Mouse (Mus musculus): ENCODE measurements around the gene Eef1g. TPM values are rescaled to one million over a fixed set of nuclear protein-coding genes. Genes with fewer than 3 reads are reported as not detected.

Gene Eef1g
- polyA plus RNA-seq, 1 experiment from 2014 or later, result 366 TPM

DNA sequence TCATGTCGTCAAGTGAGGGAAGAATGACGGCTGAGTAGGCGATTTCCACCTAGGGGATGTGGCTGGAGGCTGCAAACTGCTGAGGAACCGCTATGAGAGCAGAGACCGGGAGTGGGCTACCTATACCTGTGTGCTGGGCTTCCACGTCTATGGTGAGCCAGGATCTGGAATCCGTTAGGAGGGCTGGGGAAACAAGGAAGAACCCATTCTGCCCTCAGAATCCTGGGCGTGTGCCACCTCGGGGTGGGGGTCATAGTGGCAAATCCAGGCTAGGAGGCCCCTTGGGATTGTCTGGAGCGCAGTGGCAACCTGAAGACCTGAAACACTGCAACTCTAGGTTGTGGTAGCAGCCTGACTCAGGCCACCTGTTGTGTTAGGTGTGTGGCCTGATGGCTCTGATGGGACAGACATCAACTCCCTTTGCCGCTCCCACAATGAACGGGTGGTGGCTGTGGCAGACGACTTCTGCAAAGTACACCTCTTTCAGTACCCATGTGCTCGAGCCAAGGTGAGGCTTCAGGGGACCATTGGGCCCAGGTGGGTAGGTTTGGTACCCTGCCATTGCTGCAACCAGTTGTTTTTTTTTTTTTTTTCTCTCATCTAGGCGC lies 26.2 kb upstream of the Eef1g start:
- Histone ChIP-seq H3K36me3 (ENCODE audit: inconsistent target) (peaks cover 20% of the 10 kb centered on the region; the same call in 1 of the 2 replicates), H3K4me3 (ENCODE audit: inconsistent target) (no peak overlapping the region), H3K79me2 (ENCODE audit: inconsistent target) (peaks cover 35% of the 10 kb centered on the region), H3K27ac (no peak overlapping the region)
- WGBS (ENCODE audit: missing documents), result 92% methylated on average over 15 of the region's 15 CpGs

DNA sequence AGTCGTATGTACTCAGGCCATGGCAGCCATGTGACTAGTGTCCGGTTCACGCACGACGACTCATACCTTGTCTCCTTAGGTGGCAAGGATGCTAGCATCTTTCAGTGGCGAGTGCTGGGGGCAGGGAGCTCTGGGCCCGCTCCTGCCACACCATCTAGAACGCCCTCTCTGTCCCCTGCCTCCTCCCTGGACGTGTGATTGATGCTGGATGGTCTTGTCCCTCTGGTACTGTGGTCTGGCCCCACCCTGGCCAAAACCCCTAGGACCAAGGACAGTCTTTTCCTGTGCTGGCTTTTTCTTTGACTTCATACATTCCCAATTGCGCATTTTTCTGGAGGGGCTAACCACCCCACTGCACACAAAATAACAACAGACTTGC lies 25.7 kb upstream of the Eef1g start:
- peaks cover 25% of the 10 kb centered on the region; the same call in 1 of the 2 replicates for H3K36me3 ChIP-seq (ENCODE audit: inconsistent target)
- H3K27ac ChIP-seq, result peak overlapping the region; percentile 57
- 75% methylated on average over 10 of the region's 10 CpGs for WGBS (ENCODE audit: missing documents)
- H3K4me3 ChIP-seq (ENCODE audit: inconsistent target), result peak overlapping the region; percentile 62; the same call in 1 of the 2 replicates
- peaks cover 40% of the 10 kb centered on the region for H3K79me2 ChIP-seq (ENCODE audit: inconsistent target)

DNA sequence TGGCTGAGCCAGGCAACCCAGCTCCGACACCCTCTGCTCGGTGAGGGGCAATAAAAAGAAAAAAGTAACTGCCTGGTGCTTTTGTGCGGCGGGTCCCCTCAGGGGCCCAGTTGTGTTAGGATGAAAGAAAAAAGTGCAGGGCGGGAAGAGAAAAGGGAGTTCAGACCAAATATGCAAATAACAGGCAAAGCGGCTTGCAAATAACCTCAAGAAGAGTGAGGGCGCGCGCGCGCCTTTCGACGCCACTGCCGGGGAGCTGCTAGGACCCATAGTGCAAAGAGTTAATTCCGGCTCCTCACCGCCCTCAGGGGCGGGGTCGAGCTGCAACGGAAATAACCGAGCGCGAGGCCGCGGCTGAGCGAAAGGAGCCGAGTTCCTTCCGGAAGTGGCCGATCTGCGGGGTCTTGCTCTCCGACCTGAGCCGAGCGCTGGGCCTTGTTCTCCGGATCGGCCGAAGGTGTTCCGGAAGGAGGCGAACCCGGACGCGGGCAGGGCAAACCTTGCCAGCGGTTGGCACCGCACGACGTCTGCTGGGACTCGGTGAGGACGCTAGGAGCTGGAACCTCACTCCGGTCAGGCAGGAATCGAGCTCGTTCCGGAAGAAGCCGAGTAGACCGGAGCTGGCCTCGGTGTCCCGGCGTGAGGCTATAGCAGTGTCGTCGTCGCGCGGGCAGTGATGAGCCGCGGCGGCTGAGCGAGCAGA lies 25.2 kb upstream of the Eef1g start, which contains the start of gene Mta2:
Gene Mta2, plus strand, starts transcription at position 361 of the 703 bp plus-strand sequence.
- peak within 1 kb of the TSS; percentile 57 for H3K27ac ChIP-seq
- H3K36me3 ChIP-seq (ENCODE audit: inconsistent target), result peaks cover 24% of the 10 kb centered on the region; the same call in 1 of the 2 replicates
- H3K4me3 ChIP-seq (ENCODE audit: inconsistent target), result peak within 1 kb of the TSS; percentile 62
- WGBS (ENCODE audit: missing documents), result 3% methylated on average over 51 of the region's 64 CpGs
- H3K79me2 ChIP-seq (ENCODE audit: inconsistent target), result peaks cover 46% of the 10 kb centered on the region

DNA sequence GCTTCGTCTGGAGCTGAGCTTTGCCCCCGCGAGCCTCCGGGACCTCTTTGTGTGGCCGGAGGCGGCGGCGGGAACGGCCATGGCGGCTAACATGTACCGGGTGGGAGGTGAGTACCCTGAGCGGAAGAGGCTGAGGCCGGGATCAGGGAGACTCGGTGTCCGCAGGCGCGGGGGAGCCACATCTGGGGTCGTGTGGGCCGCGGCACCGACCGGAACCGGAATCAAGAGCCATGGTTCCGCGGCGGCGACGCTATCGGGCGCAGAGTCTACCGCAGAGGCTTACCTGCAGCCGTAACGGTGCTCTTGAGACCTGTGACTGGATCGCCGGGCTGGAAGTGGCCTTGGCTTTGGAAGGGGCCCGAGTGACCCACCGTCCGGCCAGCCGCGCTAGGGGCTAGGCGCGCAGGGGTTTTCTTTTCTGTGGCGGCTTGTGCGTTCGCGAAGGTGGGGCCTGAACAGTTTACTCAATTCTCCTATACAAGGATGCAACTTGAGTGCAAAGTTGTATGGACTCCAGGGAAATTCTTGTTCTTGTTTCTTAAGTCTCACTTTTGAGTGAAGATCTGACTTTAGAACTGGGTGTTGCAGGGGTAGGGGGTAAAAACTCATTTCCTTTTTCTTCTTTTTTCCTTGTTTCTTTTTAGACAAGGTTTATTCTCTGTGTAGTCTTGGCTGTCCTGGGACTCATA lies 24.4 kb upstream of the Eef1g start:
- WGBS (ENCODE audit: missing documents), result under 1% methylated on average over 43 of the region's 46 CpGs
- Histone ChIP-seq H3K36me3 (ENCODE audit: inconsistent target) (peaks cover 22% of the 10 kb centered on the region), H3K4me3 (ENCODE audit: inconsistent target) (peak overlapping the region; percentile 62), H3K79me2 (ENCODE audit: inconsistent target) (peaks cover 53% of the 10 kb centered on the region), H3K27ac (peak overlapping the region; percentile 57)

DNA sequence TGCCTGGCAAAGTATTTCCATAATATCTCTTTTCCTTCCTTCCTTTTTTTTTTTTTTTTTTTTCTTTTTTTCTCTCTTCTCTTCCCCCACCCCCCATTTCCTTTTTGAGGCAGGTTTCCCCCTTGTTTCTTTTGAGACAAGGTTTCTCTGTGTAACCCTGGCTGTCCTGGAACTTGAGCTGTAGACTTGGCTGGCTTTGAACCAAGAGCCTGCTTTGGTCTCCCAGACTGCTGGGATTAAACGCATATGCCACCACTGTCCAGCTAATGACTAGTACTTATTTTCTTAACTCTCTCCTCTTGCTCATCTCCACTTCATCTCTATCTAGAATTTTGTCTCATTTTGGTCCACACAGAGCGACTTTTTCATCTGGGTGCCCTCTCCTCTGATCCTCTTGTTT lies 23.8 kb upstream of the Eef1g start:
- Histone ChIP-seq H3K4me3 (ENCODE audit: inconsistent target) (peak overlapping the region; percentile 62), H3K36me3 (ENCODE audit: inconsistent target) (peaks cover 26% of the 10 kb centered on the region), H3K79me2 (ENCODE audit: inconsistent target) (peaks cover 56% of the 10 kb centered on the region), H3K27ac (peak overlapping the region; percentile 57)
- 41% methylated on average over 2 of the region's 2 CpGs for WGBS (ENCODE audit: missing documents)

DNA sequence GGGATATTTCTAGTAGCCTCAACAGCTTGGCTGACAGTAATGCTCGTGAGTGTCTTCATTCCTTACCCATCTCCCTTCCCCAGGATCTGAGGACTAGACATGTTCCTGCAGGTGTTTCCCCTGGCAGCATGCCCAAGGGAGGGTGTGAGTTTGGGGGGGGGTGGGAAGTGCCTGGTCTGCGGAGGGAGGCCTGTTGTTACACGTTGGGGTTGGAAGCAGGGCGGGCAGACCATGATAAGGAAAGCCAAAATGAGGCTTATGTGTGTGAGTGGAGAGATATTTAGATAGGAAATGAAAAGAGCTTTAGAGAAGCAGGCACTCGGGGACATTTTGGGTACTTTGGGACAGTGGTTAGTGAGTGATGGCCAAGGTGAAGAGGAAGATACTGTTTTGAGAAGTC lies 22.8 kb upstream of the Eef1g start:
- H3K4me3 ChIP-seq (ENCODE audit: inconsistent target), result no peak overlapping the region; the same call in 1 of the 2 replicates
- H3K36me3 ChIP-seq (ENCODE audit: inconsistent target), result peaks cover 36% of the 10 kb centered on the region
- peaks cover 56% of the 10 kb centered on the region for H3K79me2 ChIP-seq (ENCODE audit: inconsistent target)
- no peak overlapping the region for H3K27ac ChIP-seq
- 9% methylated on average over 4 of the region's 5 CpGs for WGBS (ENCODE audit: missing documents)

DNA sequence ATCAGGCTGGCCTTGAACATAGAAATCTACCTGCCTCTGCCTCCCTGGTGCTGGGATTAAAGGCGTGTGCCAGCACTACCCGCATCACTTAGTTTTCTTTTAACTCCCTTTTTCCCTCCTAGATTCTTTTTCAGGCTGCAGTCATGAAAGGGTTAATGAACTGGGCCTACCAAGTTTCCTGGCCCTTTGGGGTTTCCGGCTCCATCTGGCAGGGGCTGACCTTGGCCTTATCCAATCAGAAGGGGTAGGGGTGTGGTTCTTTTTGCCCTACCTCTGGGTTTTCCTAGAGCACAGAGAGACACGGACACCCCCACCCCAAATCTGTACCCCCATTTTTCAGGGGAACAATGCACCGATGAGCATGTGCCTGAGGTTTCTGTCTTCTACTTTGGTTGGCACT lies 22.1 kb upstream of the Eef1g start:
- Histone ChIP-seq H3K79me2 (ENCODE audit: inconsistent target) (peaks cover 56% of the 10 kb centered on the region), H3K36me3 (ENCODE audit: inconsistent target) (peaks cover 43% of the 10 kb centered on the region), H3K27ac (peak overlapping the region; percentile 38; the same call in 1 of the 2 replicates), H3K4me3 (ENCODE audit: inconsistent target) (peak overlapping the region; percentile 13; the same call in 1 of the 2 replicates)
- WGBS (ENCODE audit: missing documents), result 18% methylated on average over 5 of the region's 5 CpGs

DNA sequence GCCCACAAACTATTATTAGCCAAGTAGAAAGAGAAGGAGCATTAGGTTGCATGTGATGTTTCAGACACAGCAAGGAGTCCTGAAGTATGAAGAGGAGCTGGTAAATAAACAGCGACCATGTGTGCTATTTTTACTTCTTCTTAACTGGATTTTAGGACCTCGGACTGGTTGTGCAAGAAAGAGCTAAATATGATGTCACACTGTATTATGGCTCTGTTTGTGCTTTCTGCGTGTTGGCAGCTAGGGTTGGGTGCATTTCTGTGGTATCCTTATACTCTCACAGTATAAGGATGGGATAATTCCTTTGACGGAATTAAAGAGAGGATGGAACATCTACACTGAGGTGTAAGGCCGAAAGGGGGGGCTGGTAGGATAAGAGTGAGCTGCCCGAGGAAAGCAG lies 21.6 kb upstream of the Eef1g start:
- Histone ChIP-seq H3K36me3 (ENCODE audit: inconsistent target) (peaks cover 46% of the 10 kb centered on the region), H3K4me3 (ENCODE audit: inconsistent target) (peak overlapping the region; percentile 13; the same call in 1 of the 2 replicates), H3K79me2 (ENCODE audit: inconsistent target) (peaks cover 56% of the 10 kb centered on the region), H3K27ac (peak overlapping the region; percentile 38; the same call in 1 of the 2 replicates)
- WGBS (ENCODE audit: missing documents), result 45% methylated on average over 6 of the region's 6 CpGs

DNA sequence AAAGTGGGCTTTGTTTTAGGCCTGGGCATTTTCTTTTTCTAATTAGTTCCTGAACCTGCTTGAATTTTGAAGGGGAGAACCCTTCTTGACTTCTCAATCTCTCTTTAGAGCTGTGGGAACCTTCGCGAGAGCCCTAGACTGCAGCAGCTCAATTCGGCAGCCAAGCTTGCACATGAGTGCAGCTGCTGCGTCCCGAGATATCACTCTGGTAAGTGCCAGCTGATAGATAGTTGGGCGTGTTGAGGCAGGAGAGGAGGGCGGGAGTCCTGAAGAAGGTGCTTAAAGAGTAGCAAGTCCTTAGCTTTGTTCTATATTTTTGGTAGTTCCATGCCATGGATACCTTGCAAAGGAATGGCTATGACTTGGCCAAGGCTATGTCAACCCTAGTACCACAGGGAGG lies 19.9 kb upstream of the Eef1g start:
- H3K79me2 ChIP-seq (ENCODE audit: inconsistent target), result peaks cover 56% of the 10 kb centered on the region
- no peak overlapping the region for H3K27ac ChIP-seq
- WGBS (ENCODE audit: missing documents), result 95% methylated on average over 7 of the region's 7 CpGs
- no peak overlapping the region for H3K4me3 ChIP-seq (ENCODE audit: inconsistent target)
- H3K36me3 ChIP-seq (ENCODE audit: inconsistent target), result peaks cover 62% of the 10 kb centered on the region

DNA sequence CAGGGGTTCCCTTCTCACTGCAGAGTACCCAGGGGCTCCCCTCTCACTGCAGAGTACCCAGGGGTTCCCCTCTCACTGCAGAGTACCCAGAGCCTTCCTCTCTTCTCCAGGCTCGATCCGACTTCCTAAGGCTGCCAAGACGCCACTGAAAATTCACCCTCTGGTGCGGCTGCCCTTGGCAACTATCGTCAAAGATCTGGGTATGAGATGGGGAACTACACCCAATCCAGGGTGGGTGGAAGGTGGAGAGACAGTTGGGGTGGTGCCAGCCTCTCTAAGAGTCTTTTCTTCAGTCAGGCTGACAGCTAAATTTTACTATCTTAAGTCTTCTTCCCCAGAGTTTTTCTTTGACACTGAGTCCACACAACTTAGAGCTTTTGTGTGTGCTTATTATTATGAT lies 16.7 kb upstream of the Eef1g start:
- no peak overlapping the region for H3K27ac ChIP-seq
- H3K36me3 ChIP-seq (ENCODE audit: inconsistent target), result peaks cover 65% of the 10 kb centered on the region
- WGBS (ENCODE audit: missing documents), result 86% methylated on average over 2 of the region's 5 CpGs
- H3K4me3 ChIP-seq (ENCODE audit: inconsistent target), result no peak overlapping the region
- peaks cover 40% of the 10 kb centered on the region for H3K79me2 ChIP-seq (ENCODE audit: inconsistent target)

DNA sequence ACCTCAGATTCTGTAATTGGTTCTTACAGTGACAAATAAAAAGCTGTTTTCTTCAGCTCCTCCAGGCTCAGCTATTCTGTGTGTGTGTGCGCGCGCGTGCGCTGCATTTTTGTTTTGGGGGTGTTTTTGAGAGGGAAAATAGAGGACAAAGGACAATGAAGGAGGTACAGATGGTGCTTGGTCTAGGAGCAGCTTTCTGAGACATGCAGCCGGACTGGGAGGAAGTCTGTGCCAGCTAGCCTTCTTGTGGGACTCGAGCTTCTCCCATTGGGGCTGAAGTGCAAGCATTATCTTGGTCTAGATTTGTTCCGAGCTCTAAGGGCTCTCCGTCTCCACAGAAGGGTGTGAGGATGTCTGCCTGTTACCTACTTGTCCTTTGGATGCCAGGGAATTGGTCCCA lies 14.6 kb upstream of the Eef1g start:
- H3K36me3 ChIP-seq (ENCODE audit: inconsistent target), result peaks cover 50% of the 10 kb centered on the region
- no peak overlapping the region for H3K4me3 ChIP-seq (ENCODE audit: inconsistent target)
- no peak overlapping the region for H3K27ac ChIP-seq
- peaks cover 40% of the 10 kb centered on the region for H3K79me2 ChIP-seq (ENCODE audit: inconsistent target)
- 89% methylated on average over 9 of the region's 9 CpGs for WGBS (ENCODE audit: missing documents)

DNA sequence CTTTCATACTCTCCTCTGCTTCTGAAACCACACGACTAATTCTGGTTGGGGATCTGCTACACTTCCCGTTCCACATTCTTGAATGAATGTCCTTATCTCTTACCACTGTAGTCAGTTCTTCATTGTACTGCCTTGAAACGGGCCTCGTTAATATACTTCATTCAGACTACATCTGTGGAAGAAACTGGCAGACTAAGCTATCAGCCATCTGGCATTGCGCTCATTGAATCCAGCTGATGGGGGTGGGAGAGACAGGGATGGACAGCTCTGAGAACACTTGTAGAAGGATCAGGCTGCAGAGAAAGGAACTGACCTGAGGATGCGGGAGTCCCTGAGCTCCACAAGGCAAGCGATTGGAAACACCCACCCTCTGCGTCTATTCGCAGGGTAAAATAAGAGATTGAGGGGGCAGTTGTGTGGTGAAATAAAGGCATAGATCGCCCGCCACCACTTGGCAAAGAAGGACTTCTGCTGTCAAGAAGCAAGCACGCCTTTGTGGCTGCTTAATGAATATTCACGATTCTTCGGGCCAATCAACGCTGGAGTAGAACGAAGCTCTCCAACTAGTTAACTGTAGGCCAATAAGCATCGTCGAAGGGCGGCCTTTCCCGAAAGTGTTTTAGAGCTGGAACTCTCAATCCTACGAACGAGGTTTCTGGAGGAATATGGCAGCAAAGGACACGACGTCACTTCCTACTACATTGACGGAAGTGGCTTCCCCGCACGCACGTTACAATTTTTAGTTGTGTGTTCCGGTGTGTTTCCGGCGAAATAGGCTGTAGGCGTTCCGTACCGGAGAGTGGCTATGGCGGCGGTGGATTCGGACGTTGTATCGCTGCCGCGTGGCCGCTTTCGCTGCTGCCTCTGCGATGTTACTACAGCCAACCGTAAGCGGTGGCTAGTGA lies 13.5 kb upstream of the Eef1g start, which contains the start of gene Tut1:
Gene Tut1, plus strand, starts transcription at position 713 of the 905 bp plus-strand sequence.
- Histone ChIP-seq H3K79me2 (ENCODE audit: inconsistent target) (peaks cover 47% of the 10 kb centered on the region), H3K27ac (peak within 1 kb of the TSS; percentile 70), H3K36me3 (ENCODE audit: inconsistent target) (peaks cover 39% of the 10 kb centered on the region), H3K4me3 (ENCODE audit: inconsistent target) (peak within 1 kb of the TSS; percentile 97)
- WGBS (ENCODE audit: missing documents), result under 1% methylated on average over 40 of the region's 46 CpGs

DNA sequence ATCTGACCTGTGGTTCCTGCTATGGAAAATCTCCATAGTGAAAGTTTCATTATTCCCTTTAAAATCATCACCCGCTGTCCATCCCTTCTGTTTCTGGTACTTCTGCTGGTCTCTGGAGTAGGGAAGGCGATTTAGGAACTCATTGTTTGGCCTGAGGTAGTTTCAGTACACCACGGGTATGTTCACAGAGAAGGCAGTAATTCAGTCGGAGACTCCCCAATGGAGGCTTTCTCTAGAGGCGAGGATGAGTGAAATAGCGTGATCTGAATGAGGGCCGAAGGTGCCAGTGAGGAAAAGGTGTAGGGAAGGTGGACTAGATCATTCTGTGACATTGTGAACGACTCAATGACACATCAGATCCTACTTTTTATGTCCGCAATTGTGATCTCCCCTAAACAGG lies 12.7 kb upstream of the Eef1g start:
- peak overlapping the region; percentile 70 for H3K27ac ChIP-seq
- peaks cover 54% of the 10 kb centered on the region for H3K79me2 ChIP-seq (ENCODE audit: inconsistent target)
- H3K36me3 ChIP-seq (ENCODE audit: inconsistent target), result peaks cover 38% of the 10 kb centered on the region
- peak overlapping the region; percentile 97 for H3K4me3 ChIP-seq (ENCODE audit: inconsistent target)
- 4% methylated on average over 9 of the region's 9 CpGs for WGBS (ENCODE audit: missing documents)

DNA sequence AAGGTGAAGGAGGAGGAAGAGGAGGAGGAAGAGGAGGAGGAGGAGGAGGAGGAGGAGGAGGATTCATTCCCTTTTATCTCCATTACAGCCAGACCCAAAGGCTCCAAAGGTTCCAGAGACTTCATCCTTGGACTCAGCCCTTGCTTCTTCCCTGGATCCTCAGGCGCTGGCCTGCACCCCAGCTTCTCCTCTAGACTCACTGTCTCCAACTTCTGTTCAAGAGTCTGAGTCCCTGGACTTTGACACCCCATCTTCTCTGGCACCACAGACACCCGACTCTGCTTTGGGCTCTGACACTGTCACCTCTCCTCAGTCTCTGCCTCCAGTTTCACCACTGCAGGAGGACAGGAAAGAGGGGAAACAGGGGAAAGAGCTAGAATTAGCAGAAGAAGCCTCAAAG lies 4.6 kb upstream of the Eef1g start:
- no peak overlapping the region for H3K27ac ChIP-seq
- peaks cover 66% of the 10 kb centered on the region for H3K36me3 ChIP-seq (ENCODE audit: inconsistent target)
- whole genome bisulfite sequencing (ENCODE audit: missing documents), result 100% methylated on average over 2 of the region's 2 CpGs
- no peak overlapping the region for H3K4me3 ChIP-seq (ENCODE audit: inconsistent target)
- H3K79me2 ChIP-seq (ENCODE audit: inconsistent target), result peaks cover 50% of the 10 kb centered on the region
